Mouse (Mus musculus) neural tube, postnatal 0 days (tissue): ENCODE measurements around the gene Klra9. TPM values are rescaled to one million over a fixed set of nuclear protein-coding genes. Genes with fewer than 3 reads are reported as not detected.

Experiments used
- polyA plus RNA-seq: library from polyadenylated mRNA; unstranded; fragments of >200 nt; fragmentation: Nextera tagmentation; extraction: Ambion mirVana; gene quantifications from 2 replicates; pipeline ENCODE4 v1.2.1, GENCODE M21; 2015

Gene Klra9
- not detected in 2 replicates for polyA plus RNA-seq

DNA sequence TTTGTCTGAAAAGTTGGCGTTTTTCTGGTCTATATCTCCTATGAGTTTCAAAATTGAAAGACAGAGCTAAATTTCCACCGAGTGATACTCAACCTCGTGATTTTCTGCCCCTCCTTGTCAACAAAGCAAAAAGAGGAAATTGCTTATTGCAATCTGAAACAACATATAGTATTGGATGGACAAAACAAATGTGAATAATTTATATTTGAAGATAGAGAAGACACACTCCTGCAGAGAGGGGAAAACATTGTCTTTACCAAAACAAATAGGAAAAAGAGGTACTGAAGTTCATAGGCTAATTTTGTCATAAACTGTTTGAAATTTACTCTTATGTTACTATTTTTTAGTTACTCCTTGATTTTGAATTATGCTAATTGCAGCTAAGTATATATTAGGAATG lies at the start of gene Klra9:
Klra9 (minus strand) TSS at position 101 of the 400 bp plus-strand sequence.

DNA sequence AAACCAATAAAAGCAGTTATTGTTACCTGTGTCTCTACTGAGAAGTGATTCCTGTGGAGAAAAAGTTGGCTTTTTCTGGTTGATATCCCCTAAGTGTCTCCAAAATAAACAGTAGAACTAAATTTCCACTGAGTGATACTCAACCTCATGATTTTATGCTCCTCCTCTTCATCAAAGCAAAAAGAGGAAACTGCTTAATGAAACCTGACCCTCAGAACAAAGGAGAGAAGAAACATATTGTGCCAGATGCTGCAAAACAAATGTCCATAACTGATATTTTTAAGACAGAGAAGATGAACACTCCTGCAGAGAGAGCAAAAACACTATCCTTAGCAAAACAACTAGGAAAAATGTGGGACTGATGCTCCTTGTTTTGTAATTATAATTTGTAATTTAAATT lies 40.3 kb upstream of the Klra9 start, which contains the start of gene Klra7:
Klra7 (minus strand) TSS at position 101 of the 400 bp plus-strand sequence.

DNA sequence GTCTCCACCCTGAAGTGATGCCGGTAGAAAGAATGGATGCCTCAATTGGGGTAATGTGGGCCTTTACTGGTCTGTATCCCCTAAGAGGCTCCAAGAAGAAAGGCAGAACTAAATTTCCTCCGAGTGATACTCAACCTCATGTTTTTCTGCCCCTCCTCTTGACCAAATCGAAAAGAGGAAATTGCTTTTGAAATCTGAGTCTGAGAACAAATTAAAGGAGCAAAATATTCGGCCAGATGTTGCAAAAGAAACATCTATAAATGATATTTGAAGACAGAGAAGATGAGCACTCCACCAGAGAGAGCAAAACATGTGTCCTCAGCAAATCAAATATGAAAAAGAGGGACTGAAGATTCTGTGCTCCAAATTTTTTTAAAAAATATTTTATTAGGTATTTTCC lies 63.1 kb downstream of the Klra9 start, which contains the start of gene Klra8:
Klra8 (minus strand) TSS at position 101 of the 400 bp plus-strand sequence.

Other genes with a start within 250 kb of the Klra9 start
- gene Klra6, start 166.2 kb downstream of the Klra9 start, polyA plus RNA-seq = not detected in 2 replicates
- not detected in 2 replicates for gene Klra4, start 125.8 kb downstream of the Klra9 start, polyA plus RNA-seq
- gene Klra8, start 63.2 kb downstream of the Klra9 start, polyA plus RNA-seq = not detected in 2 replicates
- not detected in 2 replicates for gene Klra7, start 40.2 kb upstream of the Klra9 start, polyA plus RNA-seq
- not detected in 2 replicates for gene Klra10, start 88.8 kb upstream of the Klra9 start, polyA plus RNA-seq
- not detected in 2 replicates for gene Klra3, start 144.5 kb upstream of the Klra9 start, polyA plus RNA-seq
- gene Klra1, start 193.8 kb upstream of the Klra9 start, polyA plus RNA-seq = not detected in 2 replicates